Mouse (Mus musculus): ENCODE results near the gene Khdrbs2. TPM values are rescaled to one million over a fixed set of nuclear protein-coding genes. Genes with fewer than 3 reads are reported as not detected.

Gene Khdrbs2
- not detected for total RNA-seq (2023)

GRCm38 (mm10) chr1:32172506-32173239, at the start of gene Khdrbs2:
Khdrbs2 (plus strand) TSS chr1:32172714.

GRCm38 (mm10) chr1:32547194-32547593, 374.7 kb downstream of the Khdrbs2 start, which contains the start of gene Gm5415:
Gm5415 (minus strand) TSS chr1:32547294.

